Mouse (Mus musculus) thymus, postnatal 10 days (tissue): Measurements from ENCODE around the gene Slc7a15.

Source experiments
- DNase-seq, 2 experiments: peaks; one replicate each; pipeline ENCODE4 v3.0.0; 2021; ENCODE audit warnings: low spot score in 2 of 2

The Slc7a15 gene

GRCm38 (mm10) chr12:8482169-8482568, 116.7 kb downstream of the Slc7a15 start:
- DNase-seq = no peak
